In genomic region chr7:141188194-141188593, GRCm38 (mm10) we compare ENCODE assay signal across 42 mouse cellular contexts. TPM values are rescaled to one million over a fixed set of nuclear protein-coding genes. Genes with fewer than 3 reads are reported as not detected.
"Had no signal": no experiment of that assay in that cellular context is flagged by ENCODE, and none has a peak within 500 bp of the region (broad histone marks: within the 10 kb centered on the region; RNA-seq: fewer than 3 reads in every experiment).

No protein-coding gene starts in this region.

- H3K9me3 ChIP-seq: heart, embryonic 10.5 days; heart, embryonic 12.5 days; heart, embryonic 13.5 days; heart, embryonic 15.5 days; hindbrain, embryonic 12.5 days; hindbrain, embryonic 13.5 days; hindbrain, embryonic 15.5 days; intestine, embryonic 15.5 days; kidney, embryonic 15.5 days had no signal

- H3K4me3 ChIP-seq: heart, embryonic 10.5 days; heart, embryonic 12.5 days; heart, embryonic 13.5 days; heart, embryonic 15.5 days; hindbrain, embryonic 12.5 days; hindbrain, embryonic 13.5 days; hindbrain, embryonic 15.5 days; intestine, embryonic 15.5 days; kidney, embryonic 15.5 days; layer of hippocampus, adult 2 months had no signal

- DNase-seq: heart, postnatal 10 days; heart, postnatal 14 days; heart, postnatal 36 days; heart, postnatal 4 days; kidney, adult 11 months; kidney, adult 18-20 months; kidney, adult 2 months; kidney, adult 8-10 months; kidney, adult 9 months; kidney, postnatal 10 days; kidney, postnatal 14 days; kidney, postnatal 25 days; kidney, postnatal 36 days; kidney, postnatal 4 days; layer of hippocampus, adult 9-11 months; layer of hippocampus, postnatal 36 days had no signal

- H3K9ac ChIP-seq: heart, embryonic 12.5 days; heart, embryonic 13.5 days; heart, embryonic 15.5 days; hindbrain, embryonic 12.5 days; hindbrain, embryonic 13.5 days; hindbrain, embryonic 14.5 days; hindbrain, embryonic 15.5 days; intestine, embryonic 15.5 days; kidney, embryonic 15.5 days had no signal

- H3K27ac ChIP-seq: heart, embryonic 10.5 days; heart, embryonic 13.5 days; heart, embryonic 15.5 days; hindbrain, embryonic 12.5 days; hindbrain, embryonic 13.5 days; hindbrain, embryonic 14.5 days; hindbrain, embryonic 15.5 days; hindbrain, postnatal 0 days; intestine, embryonic 15.5 days; kidney, embryonic 15.5 days; kidney, postnatal 0 days; layer of hippocampus, adult 2 months had no signal

- H3K27me3 ChIP-seq: heart, embryonic 12.5 days; heart, embryonic 13.5 days; heart, embryonic 15.5 days; hindbrain, embryonic 12.5 days; hindbrain, embryonic 13.5 days; hindbrain, embryonic 15.5 days; intestine, embryonic 15.5 days; kidney, embryonic 15.5 days had no signal

- ATAC-seq: hindbrain, embryonic 16.5 days; hindbrain, postnatal 0 days; inflammation-experienced regulatory T-cells, adult 6 months; intestine, embryonic 15.5 days; intestine, embryonic 16.5 days; intestine, postnatal 0 days had no signal

- H3K4me2 ChIP-seq: heart, embryonic 11.5 days; heart, embryonic 12.5 days; heart, embryonic 13.5 days; heart, embryonic 15.5 days; hindbrain, embryonic 12.5 days; hindbrain, embryonic 13.5 days; hindbrain, embryonic 14.5 days; hindbrain, embryonic 15.5 days; intestine, embryonic 15.5 days; kidney, embryonic 15.5 days had no signal

RNA-seq across cellular contexts. Expression of gene Lmntd2, which starts 25.7 kb away (rescaled TPM):
- total RNA-seq: heart, postnatal 10 days; heart, postnatal 14 days; heart, postnatal 25 days; heart, postnatal 36 days; heart, postnatal 4 days; hematopoietic stem cell, adult 5-6 weeks; hindbrain, postnatal 0 days; layer of hippocampus, adult 18-20 months; layer of hippocampus, adult 2 months; layer of hippocampus, adult 8-10 months; layer of hippocampus, postnatal 10 days; layer of hippocampus, postnatal 14 days; layer of hippocampus, postnatal 25 days; layer of hippocampus, postnatal 36 days; left cerebral cortex, adult 18-20 months had no signal
